Mouse (Mus musculus) splenic B cell, adult 2 months (primary cell): Measurements from ENCODE around the gene Cbfa2t2.
"Not testable (repeated sequence)": the region's sequence is repeated elsewhere in the genome, so short reads cannot be mapped to it uniquely, and the experiment has no call there.

Experiments
- DNase-seq: peaks from one replicate; pipeline ENCODE4 v3.0.0-alpha.2; 2011; ENCODE audit warnings: low read depth, low spot score
- H3K27me3 ChIP-seq: 2 replicates; pipeline ENCODE4 v1.6.1; 2012; ENCODE audit warnings: mild to moderate bottlenecking, low read length, moderate library complexity, mixed read lengths; ENCODE audit not compliant: control insufficient read depth, poor library complexity, insufficient read depth, severe bottlenecking
- H3K36me3 ChIP-seq: 2 replicates; pipeline ENCODE4 v1.6.1; 2012; ENCODE audit warnings: mild to moderate bottlenecking, low read length, moderate library complexity, mixed read lengths; ENCODE audit not compliant: control insufficient read depth, poor library complexity, insufficient read depth, severe bottlenecking

Cbfa2t2 gene

GRCm38 (mm10) chr2:154475062-154475349, 38.7 kb downstream of the Cbfa2t2 start:
- no peaks in the 10 kb centered on the region for H3K36me3 ChIP-seq
- no peak for DNase-seq
- no peaks in the 10 kb centered on the region for H3K27me3 ChIP-seq

GRCm38 (mm10) chr2:154475861-154476260, 39.6 kb downstream of the Cbfa2t2 start:
- H3K27me3 ChIP-seq: no peaks in the 10 kb centered on the region
- H3K36me3 ChIP-seq: no peaks in the 10 kb centered on the region
- DNase-seq: no peak

- DNase-seq: no peak
- Histone ChIP-seq H3K36me3 (no peaks in the 10 kb centered on the region), H3K27me3 (no peaks in the 10 kb centered on the region)
Measured at GRCm38 (mm10) chr2:154477028-154477427, 40.7 kb downstream of the Cbfa2t2 start.

- Histone ChIP-seq H3K36me3 (no peaks in the 10 kb centered on the region), H3K27me3 (no peaks in the 10 kb centered on the region)
- no peak for DNase-seq
Measured at GRCm38 (mm10) chr2:154491788-154492187, 55.5 kb downstream of the Cbfa2t2 start.

- H3K27me3 ChIP-seq, H3K36me3 ChIP-seq: not testable (repeated sequence)
- DNase-seq: peak; percentile 11
Measured at GRCm38 (mm10) chr2:154493559-154493958, 57.3 kb downstream of the Cbfa2t2 start.

GRCm38 (mm10) chr2:154495021-154495420, 58.7 kb downstream of the Cbfa2t2 start:
- no peak for DNase-seq
- H3K36me3 ChIP-seq: no peaks in the 10 kb centered on the region; the same call in 1 of the 2 replicates
- H3K27me3 ChIP-seq: no peaks in the 10 kb centered on the region

GRCm38 (mm10) chr2:154498571-154498970, 62.3 kb downstream of the Cbfa2t2 start:
- Histone ChIP-seq H3K36me3 (no peaks in the 10 kb centered on the region; the same call in 1 of the 2 replicates), H3K27me3 (no peaks in the 10 kb centered on the region)
- DNase-seq: no peak

- Histone ChIP-seq H3K36me3 (no peaks in the 10 kb centered on the region; the same call in 1 of the 2 replicates), H3K27me3 (no peaks in the 10 kb centered on the region)
- DNase-seq: no peak
Measured at GRCm38 (mm10) chr2:154499717-154500247, 63.5 kb downstream of the Cbfa2t2 start.

- Histone ChIP-seq H3K36me3 (no peaks in the 10 kb centered on the region; the same call in 1 of the 2 replicates), H3K27me3 (no peaks in the 10 kb centered on the region)
- no peak for DNase-seq
Measured at GRCm38 (mm10) chr2:154500758-154501157, 64.5 kb downstream of the Cbfa2t2 start.

GRCm38 (mm10) chr2:154507076-154507475, 70.8 kb downstream of the Cbfa2t2 start:
- no peak for DNase-seq
- no peaks in the 10 kb centered on the region for H3K27me3 ChIP-seq

GRCm38 (mm10) chr2:154507566-154508283, 71.4 kb downstream of the Cbfa2t2 start:
- peak; percentile 3 for DNase-seq
- Histone ChIP-seq H3K36me3 (no peaks in the 10 kb centered on the region), H3K27me3 (no peaks in the 10 kb centered on the region)

More at GRCm38 (mm10) chr2:154507076-154507475, 70.8 kb downstream of the Cbfa2t2 start:
- no peaks in the 10 kb centered on the region for H3K36me3 ChIP-seq

GRCm38 (mm10) chr2:154508450-154508849, 72.2 kb downstream of the Cbfa2t2 start:
- DNase-seq: no peak
- no peaks in the 10 kb centered on the region for H3K27me3 ChIP-seq
- no peaks in the 10 kb centered on the region for H3K36me3 ChIP-seq

GRCm38 (mm10) chr2:154510141-154510540, 73.9 kb downstream of the Cbfa2t2 start:
- Histone ChIP-seq H3K36me3 (no peaks in the 10 kb centered on the region), H3K27me3 (no peaks in the 10 kb centered on the region)
- no peak for DNase-seq

GRCm38 (mm10) chr2:154516944-154517343, 80.7 kb downstream of the Cbfa2t2 start:
- no peaks in the 10 kb centered on the region for H3K36me3 ChIP-seq
- no peak for DNase-seq
- H3K27me3 ChIP-seq: no peaks in the 10 kb centered on the region

GRCm38 (mm10) chr2:154517424-154517823, 81.1 kb downstream of the Cbfa2t2 start:
- H3K27me3 ChIP-seq: no peaks in the 10 kb centered on the region
- H3K36me3 ChIP-seq: no peaks in the 10 kb centered on the region
- DNase-seq: no peak

- DNase-seq: no peak
- no peaks in the 10 kb centered on the region for H3K27me3 ChIP-seq
- no peaks in the 10 kb centered on the region; the same call in 1 of the 2 replicates for H3K36me3 ChIP-seq
Measured at GRCm38 (mm10) chr2:154521449-154521848, 85.2 kb downstream of the Cbfa2t2 start.
